Mouse (Mus musculus): ENCODE results near the gene Kmt5a. TPM values are rescaled to one million over a fixed set of nuclear protein-coding genes. Genes with fewer than 3 reads are reported as not detected.

Kmt5a gene
- polyA plus RNA-seq, 2 experiments, result 70.9 to 101 TPM

GRCm38 (mm10) chr5:124509200-124509599 is 69.5 kb downstream of the Kmt5a start:
- Histone ChIP-seq H3K4me1 (ENCODE audit: control insufficient read depth, insufficient read depth, low read length) (no peaks in the 10 kb centered on the region), H3K9me3 (ENCODE audit: control insufficient read depth, low read length) (no peaks in the 10 kb centered on the region), H3K9ac (ENCODE audit: low read depth, low read length, severe bottlenecking) (no peak overlapping the region), H3K4me2 (replicated peaks; ENCODE audit: low read depth, low read length, severe bottlenecking) (no peak overlapping the region), H3K27ac (replicated peaks; ENCODE audit: low read depth, low read length) (no peak overlapping the region), H3K27me3 (ENCODE audit: control insufficient read depth, insufficient read depth, low read length) (no peaks in the 10 kb centered on the region), H3K4me3 (replicated peaks; ENCODE audit: low read length) (no peak overlapping the region), H3K36me3 (ENCODE audit: control insufficient read depth, insufficient read depth, low read length) (peaks cover 76% of the 10 kb centered on the region)
- ATAC-seq (ENCODE audit: low FRiP score, low read depth), result no peak
- no peak for TF ChIP-seq POLR2A (IDR thresholded peaks at IDR 0.05; ENCODE audit: borderline replicate concordance, extremely low read depth, insufficient read depth, insufficient read length)
- DNase-seq (ENCODE audit: low spot score), result no peak
- 98% methylated on average over 6 of the region's 6 CpGs for WGBS

GRCm38 (mm10) chr5:124509742-124510237 is 70.1 kb downstream of the Kmt5a start:
- H3K4me3 ChIP-seq (replicated peaks; ENCODE audit: low read length), result no peak overlapping the region
- H3K27ac ChIP-seq (replicated peaks; ENCODE audit: low read depth, low read length), result no peak overlapping the region
- 74% methylated on average over 12 of the region's 12 CpGs for WGBS
- no peaks in the 10 kb centered on the region for H3K4me1 ChIP-seq (ENCODE audit: control insufficient read depth, insufficient read depth, low read length)
- ATAC-seq (ENCODE audit: low FRiP score, low read depth), result peak; percentile 64
- no peaks in the 10 kb centered on the region for H3K27me3 ChIP-seq (ENCODE audit: control insufficient read depth, insufficient read depth, low read length)
- DNase-seq (ENCODE audit: low spot score), result peak; percentile 9
- peaks cover 77% of the 10 kb centered on the region for H3K36me3 ChIP-seq (ENCODE audit: control insufficient read depth, insufficient read depth, low read length)
- TF ChIP-seq POLR2A (IDR thresholded peaks at IDR 0.05; ENCODE audit: borderline replicate concordance, extremely low read depth, insufficient read depth, insufficient read length), result no peak
- H3K9ac ChIP-seq (ENCODE audit: low read depth, low read length, severe bottlenecking), result 0 out of 2 replicates have a peak overlapping the region, but pooled peaks have one; percentile 12
- H3K9me3 ChIP-seq (ENCODE audit: control insufficient read depth, low read length), result no peaks in the 10 kb centered on the region
- H3K4me2 ChIP-seq (replicated peaks; ENCODE audit: low read depth, low read length, severe bottlenecking), result no peak overlapping the region

DNA sequence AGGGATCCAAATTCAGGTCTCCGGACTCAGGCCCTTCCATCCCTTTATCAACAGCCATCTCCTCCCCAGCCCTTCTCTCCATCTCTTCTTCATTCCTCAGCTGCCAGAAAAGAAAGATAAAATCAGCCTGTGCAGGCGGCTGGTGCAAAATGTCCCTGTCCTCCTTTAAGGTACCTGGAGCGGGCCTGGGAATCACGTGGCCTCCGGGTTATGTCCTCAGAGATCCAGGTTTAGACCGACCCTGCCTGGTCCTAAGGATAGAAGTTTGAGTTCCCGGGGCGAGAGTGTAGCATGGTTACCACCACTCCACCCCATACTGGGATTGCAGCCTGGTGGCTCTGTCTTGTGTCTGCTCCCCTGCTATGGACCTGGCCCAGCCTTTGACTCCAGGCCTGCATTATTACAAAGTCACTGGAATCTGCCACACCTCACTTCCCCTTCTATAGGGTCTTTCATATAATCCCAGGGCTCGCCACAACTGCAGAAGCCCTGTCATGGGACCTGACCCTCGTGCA is 70.9 kb downstream of the Kmt5a start:
- no peak for TF ChIP-seq POLR2A (IDR thresholded peaks at IDR 0.05; ENCODE audit: borderline replicate concordance, extremely low read depth, insufficient read depth, insufficient read length)
- no peaks in the 10 kb centered on the region for H3K27me3 ChIP-seq (ENCODE audit: control insufficient read depth, insufficient read depth, low read length)

More for the DNA sequence above, 70.9 kb downstream of the Kmt5a start:
- 90% methylated on average over 10 of the region's 10 CpGs for WGBS
- ATAC-seq (ENCODE audit: low FRiP score, low read depth) (no peak), DNase-seq (ENCODE audit: low spot score) (no peak)
- no peak overlapping the region for H3K4me3 ChIP-seq (replicated peaks; ENCODE audit: low read length)
- no peak overlapping the region for H3K4me2 ChIP-seq (replicated peaks; ENCODE audit: low read depth, low read length, severe bottlenecking)
- H3K9ac ChIP-seq (ENCODE audit: low read depth, low read length, severe bottlenecking), result no peak overlapping the region
- no peaks in the 10 kb centered on the region for H3K4me1 ChIP-seq (ENCODE audit: control insufficient read depth, insufficient read depth, low read length)
- H3K27ac ChIP-seq (replicated peaks; ENCODE audit: low read depth, low read length), result no peak overlapping the region
- H3K36me3 ChIP-seq (ENCODE audit: control insufficient read depth, insufficient read depth, low read length), result peaks cover 79% of the 10 kb centered on the region
- no peaks in the 10 kb centered on the region for H3K9me3 ChIP-seq (ENCODE audit: control insufficient read depth, low read length)

Small RNA genes within 50 kb of the gene (microRNA-seq; reads per million reads assigned to microRNA genes)
- gene Gm27486, result not detected

Other genes with a start within 250 kb of the Kmt5a start
- gene Pitpnm2, start 190.2 kb upstream of the Kmt5a start, polyA plus RNA-seq (2012; rRNA removed), result 37.1 and 49.5 TPM in 2 replicates
- 8.2 and 10.0 TPM in 2 replicates for gene Pitpnm2, start 190.2 kb upstream of the Kmt5a start, polyA plus RNA-seq (2014; fragmentation: Nextera tagmentation; extraction: Ambion mirVana)
- 10.2 and 11.0 TPM in 2 replicates for gene Mphosph9, start 112.0 kb upstream of the Kmt5a start, polyA plus RNA-seq (2012; rRNA removed)
- gene Mphosph9, start 112.0 kb upstream of the Kmt5a start, polyA plus RNA-seq (2014; fragmentation: Nextera tagmentation; extraction: Ambion mirVana), result 9.5 and 12.2 TPM in 2 replicates
- gene 2810006K23Rik, start 111.8 kb upstream of the Kmt5a start, polyA plus RNA-seq (2012; rRNA removed), result 11.8 and 12.3 TPM in 2 replicates
- 9.7 and 10.4 TPM in 2 replicates for gene 2810006K23Rik, start 111.8 kb upstream of the Kmt5a start, polyA plus RNA-seq (2014; fragmentation: Nextera tagmentation; extraction: Ambion mirVana)
- 379 and 405 TPM in 2 replicates for gene Cdk2ap1, start 76.8 kb upstream of the Kmt5a start, polyA plus RNA-seq (2012; rRNA removed)
- 122 and 234 TPM in 2 replicates for gene Cdk2ap1, start 76.8 kb upstream of the Kmt5a start, polyA plus RNA-seq (2014; fragmentation: Nextera tagmentation; extraction: Ambion mirVana)
- 43.0 and 45.9 TPM in 2 replicates for gene Sbno1, start 13.9 kb upstream of the Kmt5a start, polyA plus RNA-seq (2012; rRNA removed)
- 65.1 and 76.3 TPM in 2 replicates for gene Sbno1, start 13.9 kb upstream of the Kmt5a start, polyA plus RNA-seq (2014; fragmentation: Nextera tagmentation; extraction: Ambion mirVana)
- gene Rilpl2, start 38.4 kb downstream of the Kmt5a start, polyA plus RNA-seq (2012; rRNA removed), result 34.7 and 36.3 TPM in 2 replicates
- 36.9 and 39.2 TPM in 2 replicates for gene Rilpl2, start 38.4 kb downstream of the Kmt5a start, polyA plus RNA-seq (2014; fragmentation: Nextera tagmentation; extraction: Ambion mirVana)
- gene Snrnp35, start 43.2 kb downstream of the Kmt5a start, polyA plus RNA-seq (2012; rRNA removed), result 8.1 and 17.1 TPM in 2 replicates
- gene Snrnp35, start 43.2 kb downstream of the Kmt5a start, polyA plus RNA-seq (2014; fragmentation: Nextera tagmentation; extraction: Ambion mirVana), result 10.7 and 12.2 TPM in 2 replicates
- 17.8 and 22.4 TPM in 2 replicates for gene Rilpl1, start 91.5 kb downstream of the Kmt5a start, polyA plus RNA-seq (2012; rRNA removed)
- gene Rilpl1, start 91.5 kb downstream of the Kmt5a start, polyA plus RNA-seq (2014; fragmentation: Nextera tagmentation; extraction: Ambion mirVana), result 23.2 and 28.0 TPM in 2 replicates
- gene Tmed2, start 100.8 kb downstream of the Kmt5a start, polyA plus RNA-seq (2012; rRNA removed), result 260 and 264 TPM in 2 replicates
- gene Tmed2, start 100.8 kb downstream of the Kmt5a start, polyA plus RNA-seq (2014; fragmentation: Nextera tagmentation; extraction: Ambion mirVana), result 594 and 615 TPM in 2 replicates
- 20.8 and 22.0 TPM in 2 replicates for gene Ddx55, start 112.9 kb downstream of the Kmt5a start, polyA plus RNA-seq (2012; rRNA removed)
- 11.9 and 12.5 TPM in 2 replicates for gene Ddx55, start 112.9 kb downstream of the Kmt5a start, polyA plus RNA-seq (2014; fragmentation: Nextera tagmentation; extraction: Ambion mirVana)
- gene Eif2b1, start 139.2 kb downstream of the Kmt5a start, polyA plus RNA-seq (2012; rRNA removed), result 37.4 and 42.5 TPM in 2 replicates
- 71.3 and 73.5 TPM in 2 replicates for gene Eif2b1, start 139.2 kb downstream of the Kmt5a start, polyA plus RNA-seq (2014; fragmentation: Nextera tagmentation; extraction: Ambion mirVana)
- gene Gtf2h3, start 139.2 kb downstream of the Kmt5a start, polyA plus RNA-seq (2012; rRNA removed), result 86.9 and 94.6 TPM in 2 replicates
- 62.6 and 76.4 TPM in 2 replicates for gene Gtf2h3, start 139.2 kb downstream of the Kmt5a start, polyA plus RNA-seq (2014; fragmentation: Nextera tagmentation; extraction: Ambion mirVana)
- gene Atp6v0a2, start 188.6 kb downstream of the Kmt5a start, polyA plus RNA-seq (2012; rRNA removed), result 33.3 and 39.7 TPM in 2 replicates
- 42.8 and 45.4 TPM in 2 replicates for gene Atp6v0a2, start 188.6 kb downstream of the Kmt5a start, polyA plus RNA-seq (2014; fragmentation: Nextera tagmentation; extraction: Ambion mirVana)

Data from limb, embryonic 14.5 days (tissue).